Mouse (Mus musculus): ENCODE results near the gene Kif28. TPM values are rescaled to one million over a fixed set of nuclear protein-coding genes. Genes with fewer than 3 reads are reported as not detected.

Kif28 gene
- polyA plus RNA-seq (2014; fragmentation: Illumina TruSeq; extraction: RNeasy Lipid Tissue Mini Kit (QIAGEN cat#74804); ENCODE audit: low read depth, low replicate concordance), result not detected

GRCm38 (mm10) chr1:179745171-179745570 lies at the start of gene Kif28:
Kif28 (minus strand) TSS chr1:179745271.

GRCm38 (mm10) chr1:179668013-179668805 lies 76.9 kb downstream of the Kif28 start, which contains the start of gene Sccpdh:
Sccpdh (plus strand) TSS chr1:179668210.

Other genes with a start within 250 kb of the Kif28 start
- 4.4 TPM for gene Smyd3, start 227.2 kb downstream of the Kif28 start, polyA plus RNA-seq (2014; fragmentation: Illumina TruSeq; extraction: RNeasy Lipid Tissue Mini Kit (QIAGEN cat#74804); ENCODE audit: low read depth, low replicate concordance)
- 156 TPM for gene Tfb2m, start 199.0 kb downstream of the Kif28 start, polyA plus RNA-seq (2014; fragmentation: Illumina TruSeq; extraction: RNeasy Lipid Tissue Mini Kit (QIAGEN cat#74804); ENCODE audit: low read depth, low replicate concordance)
- gene Cnst, start 198.9 kb downstream of the Kif28 start, polyA plus RNA-seq (2014; fragmentation: Illumina TruSeq; extraction: RNeasy Lipid Tissue Mini Kit (QIAGEN cat#74804); ENCODE audit: low read depth, low replicate concordance), result 48.2 TPM
- 51.3 TPM for gene Sccpdh, start 77.1 kb downstream of the Kif28 start, polyA plus RNA-seq (2014; fragmentation: Illumina TruSeq; extraction: RNeasy Lipid Tissue Mini Kit (QIAGEN cat#74804); ENCODE audit: low read depth, low replicate concordance)
- not detected for gene Gm10518, start 58.1 kb upstream of the Kif28 start, polyA plus RNA-seq (2014; fragmentation: Illumina TruSeq; extraction: RNeasy Lipid Tissue Mini Kit (QIAGEN cat#74804); ENCODE audit: low read depth, low replicate concordance)
- gene Ahctf1, start 58.4 kb upstream of the Kif28 start, polyA plus RNA-seq (2014; fragmentation: Illumina TruSeq; extraction: RNeasy Lipid Tissue Mini Kit (QIAGEN cat#74804); ENCODE audit: low read depth, low replicate concordance), result 72.1 TPM
- gene Cdc42bpa, start 215.2 kb upstream of the Kif28 start, polyA plus RNA-seq (2014; fragmentation: Illumina TruSeq; extraction: RNeasy Lipid Tissue Mini Kit (QIAGEN cat#74804); ENCODE audit: low read depth, low replicate concordance), result 68.1 TPM

Measured in sigmoid colon, adult 10 weeks (tissue).